18 mouse cellular contexts compared by ENCODE assay signal in genomic region chr6:72007411-72008212, GRCm38 (mm10).
"Had no signal": no experiment of that assay in that cellular context is flagged by ENCODE, and none has a peak within 500 bp of the region (broad histone marks: within the 10 kb centered on the region; RNA-seq: fewer than 3 reads in every experiment).

No protein-coding gene starts in this region.

- H3K36me3 ChIP-seq: kidney, embryonic 15.5 days; midbrain, embryonic 12.5 days; midbrain, embryonic 15.5 days; neural tube, embryonic 13.5 days; stomach, embryonic 15.5 days had no signal

- H3K27me3 ChIP-seq: kidney, embryonic 15.5 days; midbrain, embryonic 12.5 days; midbrain, embryonic 15.5 days; neural tube, embryonic 13.5 days; stomach, embryonic 15.5 days had no signal

- H3K9ac ChIP-seq: kidney, embryonic 15.5 days; liver, embryonic 14.5 days; liver, postnatal 0 days; lung, embryonic 14.5 days; midbrain, embryonic 12.5 days; midbrain, embryonic 15.5 days; neural tube, embryonic 13.5 days; stomach, embryonic 15.5 days had no signal

- H3K4me1 ChIP-seq: kidney, embryonic 15.5 days; midbrain, embryonic 12.5 days; midbrain, embryonic 15.5 days; neural tube, embryonic 13.5 days; stomach, embryonic 15.5 days had no signal

- H3K4me3 ChIP-seq: kidney, embryonic 15.5 days; left cerebral cortex, adult 2 months; midbrain, embryonic 12.5 days; midbrain, embryonic 15.5 days; neural tube, embryonic 13.5 days; stomach, embryonic 15.5 days had no signal

- H3K27ac ChIP-seq: kidney, embryonic 15.5 days; left cerebral cortex, adult 2 months; liver, embryonic 14.5 days; macrophage; midbrain, embryonic 12.5 days; midbrain, embryonic 15.5 days; neural tube, embryonic 13.5 days; stomach, embryonic 15.5 days had no signal

- DNase-seq: kidney, postnatal 10 days; kidney, postnatal 36 days; layer of hippocampus, postnatal 36 days; liver, postnatal 0 days; lung, embryonic 14.5 days; retina, postnatal 1 day; right cerebral cortex, postnatal 25 days; spleen, adult 18-20 months; thymus, adult 18-20 months; thymus, postnatal 36 days had no signal

- H3K9me3 ChIP-seq: kidney, embryonic 15.5 days; midbrain, embryonic 12.5 days; midbrain, embryonic 15.5 days; neural tube, embryonic 13.5 days; stomach, embryonic 15.5 days had no signal
